ENCODE assay signal across 8 mouse cellular contexts in the genomic region with DNA sequence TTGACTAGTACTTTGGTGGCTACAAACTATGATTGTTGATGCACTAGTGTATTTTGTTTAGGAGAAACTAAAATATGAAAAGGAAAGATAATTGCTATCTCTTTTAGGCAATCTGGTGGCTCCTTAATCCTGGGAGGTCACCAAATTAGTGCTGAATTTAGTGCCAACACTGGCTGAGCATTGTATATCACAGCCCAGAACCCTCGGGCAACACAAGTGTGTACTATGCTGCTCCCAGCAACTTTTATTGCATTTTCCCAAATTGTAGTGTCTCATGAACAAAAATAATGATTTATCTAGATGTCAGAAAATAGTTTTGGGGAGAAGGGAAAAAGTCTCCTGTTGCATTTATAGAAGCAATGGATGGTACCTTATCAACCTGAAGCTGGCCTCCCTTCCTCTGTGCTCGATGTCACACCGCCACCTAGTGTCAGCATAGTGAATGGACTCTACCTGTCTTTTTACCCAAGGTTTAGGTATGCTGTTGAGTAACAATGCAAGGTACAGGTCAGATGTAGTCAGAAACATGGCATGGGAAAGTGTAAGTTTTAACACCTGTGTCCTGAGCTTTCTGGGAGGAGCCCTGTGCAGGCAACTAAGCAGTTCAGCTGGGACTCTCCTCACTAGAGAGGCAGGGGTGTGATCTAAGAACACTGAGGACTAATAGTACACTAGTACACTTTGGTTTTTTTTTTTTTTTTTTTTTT. TPM values are rescaled to one million over a fixed set of nuclear protein-coding genes. Genes with fewer than 3 reads are reported as not detected.
DNase-seq lines count a peak whose midpoint lies in the region; ATAC-seq lines count a peak whose summit lies in the region.

No protein-coding gene starts in this region.

- H3K4me1 ChIP-seq in stomach, embryonic 15.5 days = no peaks in the 10 kb centered on the region

- no peaks in the 10 kb centered on the region for H3K9me3 ChIP-seq in stomach, embryonic 15.5 days

- no peak overlapping the region for H3K9ac ChIP-seq in stomach, embryonic 15.5 days

- no peaks in the 10 kb centered on the region for H3K27me3 ChIP-seq in stomach, embryonic 15.5 days (replicated peaks)

- intact Hi-C loops in heart, postnatal 25 days (cut with DNase I) = loop anchor here (1.0 to 5.0 kb wide), 4 partner anchors 188 to 597 kb away; no protein-coding TSS in a partner anchor
- intact Hi-C loops in gastrocnemius, postnatal 14 days (cut with DNase I; ENCODE audit: low total_unique reads) = loop anchor here (5.0 to 10.0 kb wide), 3 partner anchors 184 to 594 kb away; no protein-coding TSS in a partner anchor

- no peaks in the 10 kb centered on the region for H3K36me3 ChIP-seq in stomach, embryonic 15.5 days

- H3K27ac ChIP-seq in stomach, embryonic 15.5 days = no peak overlapping the region

- H3K4me2 ChIP-seq in stomach, embryonic 15.5 days = no peak overlapping the region

- peak; percentile 79 for ATAC-seq in monocyte, adult 5-6 weeks (replicated peaks; ENCODE audit: insufficient number of reproducible peaks, low FRiP score, low TSS enrichment, poor library complexity, severe bottlenecking)
- peak; percentile 72; the same call in 1 of the 2 replicates for ATAC-seq in stomach, embryonic 15.5 days (ENCODE audit: insufficient read depth, low FRiP score, low read depth)

- WGBS in stomach, embryonic 15.5 days = 26% methylated on average over 3 of the region's 3 CpGs

- H3K4me3 ChIP-seq in stomach, embryonic 15.5 days (replicated peaks) = no peak overlapping the region

- DNase-seq in heart, adult 8-10 months (ENCODE audit: low spot score) = peak; percentile 66
- no peak for DNase-seq in heart, postnatal 25 days (ENCODE audit: low spot score)
- DNase-seq in cerebellum, postnatal 10 days = peak; percentile 87 to 88
- peak; percentile 30 for DNase-seq in gastrocnemius, postnatal 14 days
- DNase-seq in kidney, adult 9 months = peak; percentile 83
- peak; percentile 71 for DNase-seq in liver

RNA-seq across cellular contexts. Expression of gene Arhgap32, which starts 43.1 kb away (rescaled TPM):
- 10 to 100 TPM; 17.5 to 24.0 (median 21.3) TPM for total RNA-seq in heart, adult 8-10 months (2022)
- 10 to 100 TPM; 20.3 to 21.7 TPM for total RNA-seq in heart, postnatal 25 days (2021)
- 10 to 100 TPM; 12.7 to 13.8 TPM for total RNA-seq in gastrocnemius, postnatal 14 days (2021)
- total RNA-seq in monocyte, adult 5-6 weeks (2017) = under 0.01 to 3.7 TPM (median 0.49 TPM) in 3 replicates
- 11.7 and 12.9 TPM in 2 replicates for polyA plus RNA-seq in stomach, embryonic 15.5 days (2015; fragmentation: Nextera tagmentation; extraction: Ambion mirVana)
